Mouse (Mus musculus): ENCODE results near the gene Lzts2.
"Not testable (repeated sequence)": the region's sequence is repeated elsewhere in the genome, so short reads cannot be mapped to it uniquely, and the experiment has no call there.

The Lzts2 gene

GRCm38 (mm10) chr19:45025937-45026568, 11.8 kb downstream of the Lzts2 start:
- DNase-seq (ENCODE audit: low spot score in 2 of 2) = no peak

GRCm38 (mm10) chr19:45026958-45027670, 12.9 kb downstream of the Lzts2 start:
- no peak for DNase-seq (ENCODE audit: low spot score in 2 of 2)

GRCm38 (mm10) chr19:45027848-45028247, 13.6 kb downstream of the Lzts2 start:
- no peak for DNase-seq (ENCODE audit: low spot score in 2 of 2)

- no peak for DNase-seq (ENCODE audit: low spot score in 2 of 2)
Observed at GRCm38 (mm10) chr19:45028746-45029145, 14.5 kb downstream of the Lzts2 start.

- no peak for DNase-seq (ENCODE audit: low spot score in 2 of 2)
Observed at GRCm38 (mm10) chr19:45029571-45029970, 15.4 kb downstream of the Lzts2 start.

GRCm38 (mm10) chr19:45030111-45030510, 15.9 kb downstream of the Lzts2 start:
- peak in 1 of 2 experiments; percentile 61 for DNase-seq (ENCODE audit: low spot score in 2 of 2)

GRCm38 (mm10) chr19:45030746-45031693, 16.8 kb downstream of the Lzts2 start:
- DNase-seq (ENCODE audit: low spot score in 2 of 2) = peak; percentile 79 to 86

- peak; percentile 72 to 78 for DNase-seq (ENCODE audit: low spot score in 2 of 2)
Observed at GRCm38 (mm10) chr19:45031780-45032179, 17.6 kb downstream of the Lzts2 start.

GRCm38 (mm10) chr19:45032570-45033332, 18.5 kb downstream of the Lzts2 start:
- no peak for DNase-seq (ENCODE audit: low spot score in 2 of 2)

GRCm38 (mm10) chr19:45036867-45037266, 22.7 kb downstream of the Lzts2 start:
- no peak for DNase-seq (ENCODE audit: low spot score in 2 of 2)

GRCm38 (mm10) chr19:45038198-45038597, 24.0 kb downstream of the Lzts2 start:
- not testable (repeated sequence) for DNase-seq (ENCODE audit: low spot score in 2 of 2)

GRCm38 (mm10) chr19:45040214-45040613, 26.0 kb downstream of the Lzts2 start:
- DNase-seq (ENCODE audit: low spot score in 2 of 2) = no peak

- DNase-seq (ENCODE audit: low spot score in 2 of 2) = no peak
Observed at GRCm38 (mm10) chr19:45044389-45044927, 30.2 kb downstream of the Lzts2 start.

- no peak for DNase-seq (ENCODE audit: low spot score in 2 of 2)
Observed at GRCm38 (mm10) chr19:45045236-45045635, 31.0 kb downstream of the Lzts2 start.

- no peak for DNase-seq (ENCODE audit: low spot score in 2 of 2)
Observed at GRCm38 (mm10) chr19:45045651-45046050, 31.4 kb downstream of the Lzts2 start, which contains the start of gene Pdzd7. Gene Pdzd7 (minus strand): TSS chr19:45045717.

- peak; percentile 78 to 91 for DNase-seq (ENCODE audit: low spot score in 2 of 2)
Observed at GRCm38 (mm10) chr19:45046523-45047321, 32.5 kb downstream of the Lzts2 start.

GRCm38 (mm10) chr19:45047417-45047934, 33.3 kb downstream of the Lzts2 start, which contains the start of gene Sfxn3:
Gene Sfxn3 (plus strand): TSS chr19:45047503.
- DNase-seq (ENCODE audit: low spot score in 2 of 2) = peak; percentile 91 to 95

- DNase-seq (ENCODE audit: low spot score in 2 of 2) = peak; percentile 86 to 91
Observed at GRCm38 (mm10) chr19:45047935-45048643, 33.9 kb downstream of the Lzts2 start.

Measured in right cerebral cortex, adult 2 months (tissue).